Mouse (Mus musculus) CH12.LX (cell line): ENCODE results near the gene Ubap2l. TPM values are rescaled to one million over a fixed set of nuclear protein-coding genes. Genes with fewer than 3 reads are reported as not detected.

Source experiments
- DNase-seq: peaks from one replicate; pipeline ENCODE4 v3.0.0-alpha.2; 2013; ENCODE audit errors: extremely low read depth
- H3K27ac ChIP-seq: 2 replicates; pipeline ENCODE4 v1.5.1; 2012; ENCODE audit warnings: low read depth, mild to moderate bottlenecking, control low read depth, moderate library complexity; ENCODE audit not compliant: insufficient read depth
- H3K27me3 ChIP-seq: replicated peaks from 2 replicates; pipeline ENCODE3; 2012; ENCODE audit warnings: inconsistent platforms
- H3K36me3 ChIP-seq, 2 experiments: replicated peaks in 1 of 2; 2 replicates each; pipeline versions ENCODE3 to v1.6.1; 2012; ENCODE audit warnings: inconsistent platforms in 1 of 2, low read length in 1 of 2, mild to moderate bottlenecking in 1 of 2, mixed read lengths in 1 of 2, moderate library complexity in 1 of 2; ENCODE audit not compliant: control insufficient read depth in 1 of 2, insufficient read depth in 1 of 2
- H3K4me1 ChIP-seq, 2 experiments: 2 replicates each; pipeline ENCODE4 v1.6.1; 2012; ENCODE audit warnings: inconsistent platforms in 1 of 2, moderate library complexity in 1 of 2; ENCODE audit not compliant: insufficient read depth in 2 of 2, control insufficient read depth in 1 of 2
- H3K4me2 ChIP-seq: 2 replicates; pipeline ENCODE4 v1.6.1; 2012; ENCODE audit warnings: low read depth, mild to moderate bottlenecking, control low read depth; ENCODE audit not compliant: poor library complexity, insufficient read depth, severe bottlenecking
- H3K4me3 ChIP-seq, 3 experiments: fragments of 150-350 bp in 1 of 3; sonication (generic) in 1 of 3; replicated peaks in 1 of 3; 2 replicates each; pipeline versions ENCODE3 to v1.5.1; 2011 to 2012; ENCODE audit warnings: low read depth in 2 of 3, low read length in 2 of 3, mild to moderate bottlenecking in 2 of 3, moderate library complexity in 2 of 3, control low read depth in 1 of 3, improper control_type of control experiment in 1 of 3, inconsistent platforms in 1 of 3, mixed read lengths in 1 of 3; ENCODE audit not compliant: poor library complexity in 1 of 3
- H3K79me2 ChIP-seq: replicated peaks from 2 replicates; pipeline ENCODE4 v1.6.1; 2012; ENCODE audit warnings: mild to moderate bottlenecking, moderate library complexity; ENCODE audit not compliant: control insufficient read depth, poor library complexity, insufficient read depth, severe bottlenecking; ENCODE audit errors: extremely low read depth
- H3K9ac ChIP-seq: 2 replicates; pipeline ENCODE4 v1.6.1; 2012; ENCODE audit warnings: low read depth, mild to moderate bottlenecking, control low read depth, moderate library complexity; ENCODE audit not compliant: insufficient read depth
- H3K9me3 ChIP-seq: replicated peaks from 2 replicates; pipeline ENCODE3; 2012; ENCODE audit warnings: low read length, inconsistent platforms, mixed read lengths
- CHD1 ChIP-seq: IDR thresholded peaks from 2 replicates; pipeline ENCODE4 v1.6.1; 2012; ENCODE audit warnings: low read depth, low read length, improper control_type of control experiment, inconsistent platforms
- CTCF ChIP-seq, 2 experiments: IDR thresholded peaks in 1 of 2; conservative IDR thresholded peaks in 1 of 2; 2 replicates each; pipeline ENCODE4 v1.5.1; 2011 to 2012; ENCODE audit warnings: low read depth in 2 of 2, low read length in 2 of 2, improper control_type of control experiment in 1 of 2, inconsistent platforms in 1 of 2, mild to moderate bottlenecking in 1 of 2, moderate library complexity in 1 of 2
- ETS1 ChIP-seq: conservative IDR thresholded peaks from 2 replicates; pipeline ENCODE4 v1.6.1; 2012; ENCODE audit warnings: low read depth, mild to moderate bottlenecking, inconsistent platforms, low read length, improper control_type of control experiment, moderate library complexity
- GABPA ChIP-seq: IDR thresholded peaks from 2 replicates; pipeline ENCODE4 v1.6.1; 2012; ENCODE audit warnings: low read depth, low read length, improper control_type of control experiment, inconsistent platforms; ENCODE audit not compliant: insufficient replicate concordance
- HCFC1 ChIP-seq: IDR thresholded peaks from 2 replicates; pipeline ENCODE4 v1.6.1; 2012; ENCODE audit warnings: low read depth, mild to moderate bottlenecking, inconsistent platforms, low read length, improper control_type of control experiment
- IRF4 ChIP-seq: IDR thresholded peaks from 2 replicates; pipeline ENCODE4 v1.6.1; 2014; ENCODE audit warnings: low read depth, mild to moderate bottlenecking, inconsistent platforms, low read length, improper control_type of control experiment
- JUN ChIP-seq: IDR thresholded peaks from 2 replicates; pipeline ENCODE4 v1.6.1; 2011; ENCODE audit warnings: low read depth, mild to moderate bottlenecking, low read length, improper control_type of control experiment, moderate library complexity; ENCODE audit not compliant: insufficient read depth
- JUND ChIP-seq: conservative IDR thresholded peaks from 2 replicates; pipeline ENCODE4 v1.6.1; 2011; ENCODE audit warnings: low read depth, low read length, improper control_type of control experiment
- KAT2A ChIP-seq: IDR thresholded peaks from 2 replicates; pipeline ENCODE4 v1.6.1; 2012; ENCODE audit warnings: low read length, improper control_type of control experiment, inconsistent platforms; ENCODE audit not compliant: insufficient replicate concordance
- MAFK ChIP-seq: IDR thresholded peaks from 2 replicates; pipeline ENCODE4 v1.6.1; 2011; ENCODE audit warnings: low read length, improper control_type of control experiment; ENCODE audit not compliant: insufficient replicate concordance
- MAX ChIP-seq: IDR thresholded peaks from 2 replicates; pipeline ENCODE4 v1.6.1; 2011; ENCODE audit warnings: low read length, improper control_type of control experiment
- NELFE ChIP-seq: IDR thresholded peaks from 2 replicates; pipeline ENCODE4 v1.6.1; 2011; ENCODE audit warnings: low read depth, low read length, improper control_type of control experiment
- NRF1 ChIP-seq: IDR thresholded peaks from 2 replicates; pipeline ENCODE4 v1.6.1; 2014; ENCODE audit warnings: low read depth, mild to moderate bottlenecking, inconsistent platforms, low read length, improper control_type of control experiment, moderate library complexity
- RAD21 ChIP-seq: IDR thresholded peaks from 2 replicates; pipeline ENCODE4 v1.6.1; 2011; ENCODE audit warnings: low read depth, mild to moderate bottlenecking, low read length, improper control_type of control experiment, moderate library complexity
- RCOR1 ChIP-seq: conservative IDR thresholded peaks from 2 replicates; pipeline ENCODE4 v1.6.1; 2012; ENCODE audit warnings: low read depth, mild to moderate bottlenecking, inconsistent platforms, low read length, improper control_type of control experiment
- SMC3 ChIP-seq: IDR thresholded peaks from 2 replicates; pipeline ENCODE4 v1.6.1; 2011; ENCODE audit warnings: low read depth, low read length, improper control_type of control experiment
- TBP ChIP-seq: conservative IDR thresholded peaks from 2 replicates; pipeline ENCODE4 v1.6.1; 2011; ENCODE audit warnings: low read depth, low read length, improper control_type of control experiment
- TCF12 ChIP-seq: IDR thresholded peaks from 2 replicates; pipeline ENCODE4 v1.6.1; 2014; ENCODE audit warnings: low read depth, mild to moderate bottlenecking, inconsistent platforms, low read length, improper control_type of control experiment
- USF1 ChIP-seq: IDR thresholded peaks from 2 replicates; pipeline ENCODE4 v1.6.1; 2014; ENCODE audit warnings: low read depth, mild to moderate bottlenecking, inconsistent platforms, low read length, improper control_type of control experiment
- USF2 ChIP-seq: conservative IDR thresholded peaks from 2 replicates; pipeline ENCODE4 v1.6.1; 2011; ENCODE audit warnings: low read depth, low read length, improper control_type of control experiment
- dilution Hi-C: fragments of 300-500 bp; cut with MboI; formaldehyde crosslinking; loops from 2 replicates; pipeline ENCODE4 v1.14.3; 2020; ENCODE audit warnings: low sequenced_read_pairs; ENCODE audit not compliant: extremely low pct_unique_long_range_greater_than_20kb, extremely low pct_ligation_motif_present
- in situ Hi-C: fragments of 300-500 bp; cut with MboI; formaldehyde crosslinking; loops from 3 replicates; pipeline ENCODE4 v1.14.3; 2019; ENCODE audit warnings: low sequenced_read_pairs, low pct_ligation_motif_present, low pct_unique_long_range_greater_than_20kb, mixed read lengths
- polyA plus RNA-seq: library from polyadenylated mRNA; unstranded; fragments of >175 nt; gene quantifications from 2 replicates; pipeline ENCODE4 v1.2.1, GENCODE M21; 2012; ENCODE audit warnings: low read depth; ENCODE audit not compliant: insufficient read length
- total RNA-seq, 2 experiments: library from RNA; depleted of rRNA; stranded (reverse); fragments of 300-350 nt in 1 of 2; fragments of >200 nt in 1 of 2; gene quantifications; 2 replicates each; pipeline ENCODE4 v1.2.3; 2012 to 2014

Gene Ubap2l
- total and polyA plus RNA-seq, 3 experiments = 49.0 to 201 (median 72.6) TPM

GRCm38 (mm10) chr3:89976859-89977258, 75.6 kb downstream of the Ubap2l start:
- Histone ChIP-seq H3K4me3 (no peak overlapping the region), H3K79me2 (no peaks in the 10 kb centered on the region), H3K27ac (no peak overlapping the region), H3K9me3 (no peaks in the 10 kb centered on the region), H3K36me3 (no peaks in the 10 kb centered on the region), H3K4me2 (no peak overlapping the region), H3K4me1 (peaks cover 3 to 22% of the 10 kb centered on the region in 2 experiments; a peak in 2 of 4 replicates), H3K9ac (no peak overlapping the region), H3K27me3 (no peaks in the 10 kb centered on the region)
- no peak for DNase-seq
- in situ Hi-C loops = no loop called here
- no peak for TF ChIP-seq KAT2A
- TF ChIP-seq IRF4 = no peak
- no peak for TF ChIP-seq HCFC1
- TF ChIP-seq JUN = no peak
- no peak for TF ChIP-seq MAFK
- no peak for TF ChIP-seq CTCF (conservative IDR thresholded peaks at IDR 0.05 in 1 of 2, IDR thresholded peaks at IDR 0.05 in 1 of 2; ENCODE audit: low read depth in 2 of 2, low read length in 2 of 2)
- TF ChIP-seq CHD1 = no peak
- no peak for TF ChIP-seq MAX
- TF ChIP-seq NRF1 = no peak
- no peak for TF ChIP-seq USF2
- no peak for TF ChIP-seq RAD21
- TF ChIP-seq JUND = no peak
- no peak for TF ChIP-seq TBP
- TF ChIP-seq TCF12 = no peak
- TF ChIP-seq ETS1 = no peak
- no peak for TF ChIP-seq RCOR1
- TF ChIP-seq SMC3 = no peak
- dilution Hi-C loops = no loop called here

- H3K9ac ChIP-seq = no peak overlapping the region
Observed at GRCm38 (mm10) chr3:89968509-89968908, 83.9 kb downstream of the Ubap2l start.

More at GRCm38 (mm10) chr3:89968509-89968908, 83.9 kb downstream of the Ubap2l start:
- Histone ChIP-seq H3K27ac (no peak overlapping the region), H3K4me2 (no peak overlapping the region), H3K27me3 (no peaks in the 10 kb centered on the region), H3K4me3 (no peak overlapping the region), H3K4me1 (peaks cover 7 to 32% of the 10 kb centered on the region in 2 experiments; a peak in 3 of 4 replicates), H3K79me2 (no peaks in the 10 kb centered on the region), H3K36me3 (peaks cover 0 to 17% of the 10 kb centered on the region in 2 experiments), H3K9me3 (no peaks in the 10 kb centered on the region)
- dilution Hi-C loops = no loop called here
- TF ChIP-seq USF1 (no peak), IRF4 (no peak), NELFE (no peak), SMC3 (no peak), JUND (no peak), GABPA (no peak)
- no peak for DNase-seq
- in situ Hi-C loops = loop anchor here (10.0 to 25.0 kb wide), 2 partner anchors 106 to 181 kb away; partner anchors contain the start of gene Tpm3
